Mouse (Mus musculus): ENCODE measurements around the gene Enah. TPM values are rescaled to one million over a fixed set of nuclear protein-coding genes. Genes with fewer than 3 reads are reported as not detected.

Enah gene
- polyA plus RNA-seq, 1 experiment, result 122 TPM

DNA sequence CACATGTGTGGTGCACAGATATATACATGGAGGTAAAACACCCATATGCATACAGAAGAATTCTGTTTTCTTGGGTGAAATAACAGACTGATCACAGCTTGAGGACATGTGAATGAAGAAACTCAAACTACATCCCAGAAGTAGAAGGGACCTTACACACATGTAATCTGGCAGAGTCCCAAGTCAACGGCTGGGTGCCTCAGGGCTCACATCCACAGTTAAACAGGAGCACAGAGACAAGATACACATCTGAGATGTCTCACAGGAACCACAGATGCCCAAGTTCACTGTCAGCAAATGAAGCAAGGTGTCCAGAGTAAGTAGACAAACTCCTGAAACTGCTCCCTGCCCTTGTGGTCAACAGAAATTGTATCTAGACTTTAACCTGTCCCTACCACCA is 120.8 kb downstream of the Enah start:
- no peak for DNase-seq (ENCODE audit: low read depth)
- TF ChIP-seq POLR2A (IDR thresholded peaks at IDR 0.05; ENCODE audit: borderline replicate concordance, extremely low read depth, insufficient read depth, insufficient read length, poor library complexity, severe bottlenecking) (no peak), CTCF (IDR thresholded peaks at IDR 0.05; ENCODE audit: borderline replicate concordance, extremely low read depth, insufficient read depth, insufficient read length) (no peak)

DNA sequence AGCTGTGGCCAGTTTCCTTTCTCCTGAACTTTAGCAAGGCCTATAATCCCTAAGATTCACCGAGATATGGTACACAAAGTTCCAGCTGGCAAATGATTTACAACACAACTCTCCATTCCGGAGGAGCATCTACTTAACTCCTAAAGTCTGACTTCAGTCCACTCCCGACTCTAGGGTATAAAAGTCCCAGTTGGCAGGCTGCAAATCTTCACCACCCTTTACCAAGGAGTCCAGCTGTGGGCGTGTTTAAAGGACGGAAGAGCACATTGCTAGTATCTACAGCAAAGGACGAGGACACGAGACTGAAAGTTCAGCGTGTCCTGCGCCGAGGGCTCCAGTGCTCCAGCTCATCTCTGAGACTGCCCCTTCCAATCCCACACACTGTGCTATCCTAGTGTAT is 122.8 kb downstream of the Enah start:
- no peak for DNase-seq (ENCODE audit: low read depth)
- TF ChIP-seq CTCF (IDR thresholded peaks at IDR 0.05; ENCODE audit: borderline replicate concordance, extremely low read depth, insufficient read depth, insufficient read length) (no peak), POLR2A (IDR thresholded peaks at IDR 0.05; ENCODE audit: borderline replicate concordance, extremely low read depth, insufficient read depth, insufficient read length, poor library complexity, severe bottlenecking) (no peak)

DNA sequence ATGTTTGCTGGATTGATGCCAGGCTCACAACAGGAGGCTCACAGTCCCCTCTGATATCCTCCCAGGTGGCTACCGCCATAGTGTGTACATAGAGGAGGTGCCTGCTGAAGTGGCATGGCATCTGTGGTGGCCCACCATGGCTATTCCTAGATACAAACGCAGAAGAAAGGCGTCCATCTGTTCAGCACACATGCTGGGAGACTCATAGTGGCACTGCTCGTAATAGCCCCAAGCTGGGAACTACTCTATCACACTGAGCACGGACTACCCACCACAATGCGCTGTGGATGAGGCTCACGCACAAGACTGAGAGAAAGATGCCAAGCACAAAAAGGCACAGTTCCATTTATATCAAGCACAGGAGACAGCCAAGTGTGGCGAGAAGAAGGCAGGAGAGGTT is 126.1 kb downstream of the Enah start:
- peak; percentile 74 for DNase-seq (ENCODE audit: low read depth)
- TF ChIP-seq POLR2A (IDR thresholded peaks at IDR 0.05; ENCODE audit: borderline replicate concordance, extremely low read depth, insufficient read depth, insufficient read length, poor library complexity, severe bottlenecking), result no peak
- TF ChIP-seq CTCF (IDR thresholded peaks at IDR 0.05; ENCODE audit: borderline replicate concordance, extremely low read depth, insufficient read depth, insufficient read length), result no peak

DNA sequence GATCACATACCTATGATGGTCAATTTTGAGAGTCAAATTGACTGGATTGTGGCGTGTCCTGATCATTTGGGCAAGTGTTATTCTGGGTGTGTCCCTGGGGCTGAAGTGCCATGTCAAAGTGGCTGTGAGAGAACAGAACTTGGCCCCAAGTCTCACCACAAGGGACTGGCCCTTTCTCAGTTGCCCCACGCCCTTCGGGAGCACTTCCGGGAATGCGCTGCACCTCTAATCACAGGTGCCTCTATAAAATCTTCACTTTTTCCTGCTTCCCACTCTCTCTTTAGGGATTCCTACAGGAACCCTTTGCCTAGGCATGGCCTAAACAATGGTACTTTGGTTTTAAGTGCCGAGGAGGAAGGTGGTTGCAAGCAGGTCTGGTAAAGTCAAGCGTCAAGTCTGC is 130.1 kb downstream of the Enah start:
- DNase-seq (ENCODE audit: low read depth), result no peak
- TF ChIP-seq POLR2A (IDR thresholded peaks at IDR 0.05; ENCODE audit: borderline replicate concordance, extremely low read depth, insufficient read depth, insufficient read length, poor library complexity, severe bottlenecking), result no peak
- no peak for TF ChIP-seq CTCF (IDR thresholded peaks at IDR 0.05; ENCODE audit: borderline replicate concordance, extremely low read depth, insufficient read depth, insufficient read length)

DNA sequence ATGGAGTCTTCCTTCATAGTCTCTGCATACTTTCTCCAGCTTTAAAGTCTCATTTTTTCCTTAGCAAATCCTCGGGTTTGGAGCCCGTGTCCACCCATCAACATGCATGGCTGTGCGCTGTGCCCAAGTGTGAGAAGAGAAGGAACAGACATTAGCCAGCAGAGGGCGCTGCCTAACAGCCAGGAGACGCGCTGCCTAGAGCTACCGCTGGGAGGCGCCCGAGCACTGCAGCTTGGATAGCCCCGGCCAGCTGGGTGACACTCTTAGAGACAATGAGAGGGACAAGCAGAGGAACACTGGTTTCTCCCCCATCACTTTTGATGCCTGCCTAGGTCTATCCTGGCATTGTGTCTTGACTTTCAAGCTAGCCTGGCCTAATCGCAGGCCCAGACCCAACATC is 131.0 kb downstream of the Enah start:
- TF ChIP-seq CTCF (IDR thresholded peaks at IDR 0.05; ENCODE audit: borderline replicate concordance, extremely low read depth, insufficient read depth, insufficient read length) (peak; percentile 100), POLR2A (IDR thresholded peaks at IDR 0.05; ENCODE audit: borderline replicate concordance, extremely low read depth, insufficient read depth, insufficient read length, poor library complexity, severe bottlenecking) (no peak)
- DNase-seq (ENCODE audit: low read depth), result peak; percentile 92

DNA sequence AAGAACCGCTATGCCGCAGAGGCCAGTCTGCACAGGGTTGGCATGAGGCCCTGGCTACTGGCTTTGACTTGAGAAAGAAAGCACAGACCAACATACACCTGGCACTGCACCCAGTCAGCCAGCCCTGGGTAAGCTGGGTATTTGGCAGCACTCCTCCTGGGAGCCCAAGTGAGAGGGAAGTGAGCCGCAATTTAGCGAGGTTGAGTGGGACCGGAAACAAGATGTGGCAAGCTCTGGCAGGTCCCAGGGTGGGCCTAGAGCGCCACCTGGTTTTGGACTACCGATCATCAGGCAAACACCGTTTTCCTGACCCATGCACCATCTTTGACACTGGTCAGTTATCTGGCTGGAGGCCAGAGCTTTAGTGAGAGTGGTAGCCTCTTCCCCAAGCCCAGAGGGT is 138.3 kb downstream of the Enah start:
- TF ChIP-seq POLR2A (IDR thresholded peaks at IDR 0.05; ENCODE audit: borderline replicate concordance, extremely low read depth, insufficient read depth, insufficient read length, poor library complexity, severe bottlenecking) (no peak), CTCF (IDR thresholded peaks at IDR 0.05; ENCODE audit: borderline replicate concordance, extremely low read depth, insufficient read depth, insufficient read length) (peak; percentile 52; the same call in 1 of the 2 replicates)
- DNase-seq (ENCODE audit: low read depth), result peak; percentile 86

DNA sequence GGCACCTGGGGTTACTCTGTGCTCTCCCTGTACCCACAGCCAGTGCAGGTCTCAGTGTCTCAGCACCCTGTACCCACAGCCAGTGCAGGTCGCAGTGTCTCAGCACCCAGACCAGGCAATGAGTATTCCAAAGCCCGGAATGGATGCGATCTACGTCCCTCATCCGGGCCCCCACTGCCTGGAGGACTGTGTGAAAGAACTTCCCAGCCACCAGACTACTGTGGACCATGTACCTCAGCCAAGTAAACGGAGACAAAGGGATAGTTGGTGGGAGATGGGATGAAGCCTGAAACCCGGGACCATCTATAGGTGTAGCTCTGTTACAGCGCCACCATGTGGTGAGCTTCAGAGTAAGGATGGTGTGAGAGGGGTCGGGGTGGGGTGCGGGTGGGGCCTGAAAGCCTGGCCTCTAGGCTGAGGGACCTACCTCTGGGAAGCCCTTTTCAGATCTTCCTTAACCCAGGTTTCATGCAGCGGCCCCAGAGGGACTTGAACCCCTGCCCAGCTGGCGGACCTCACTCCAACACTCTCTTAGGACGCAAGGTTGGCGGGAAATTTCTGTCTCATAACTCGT is 139.0 kb downstream of the Enah start:
- no peak for TF ChIP-seq POLR2A (IDR thresholded peaks at IDR 0.05; ENCODE audit: borderline replicate concordance, extremely low read depth, insufficient read depth, insufficient read length, poor library complexity, severe bottlenecking)
- TF ChIP-seq CTCF (IDR thresholded peaks at IDR 0.05; ENCODE audit: borderline replicate concordance, extremely low read depth, insufficient read depth, insufficient read length), result peak; percentile 29; the same call in 1 of the 2 replicates
- no peak for DNase-seq (ENCODE audit: low read depth)

DNA sequence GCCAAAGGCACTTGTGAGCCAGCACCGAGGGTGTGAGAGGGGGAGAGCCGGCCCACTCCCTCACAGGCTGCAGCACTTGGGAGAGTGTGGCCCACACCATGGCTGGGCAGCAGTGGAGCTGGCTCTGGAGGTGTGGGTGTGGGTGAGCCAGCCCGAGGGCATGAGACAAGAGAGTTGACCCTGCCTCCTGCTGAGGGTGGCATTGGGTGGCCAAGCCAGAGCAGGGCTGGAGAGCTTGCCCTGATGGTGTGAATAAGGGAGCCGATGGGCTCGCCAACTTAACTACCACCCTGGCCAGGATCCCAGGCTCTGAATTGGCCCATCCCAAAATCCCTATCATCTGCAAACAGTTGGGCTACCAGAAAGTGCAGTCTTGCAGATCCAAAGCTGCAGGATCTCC is 141.4 kb downstream of the Enah start:
- no peak for TF ChIP-seq CTCF (IDR thresholded peaks at IDR 0.05; ENCODE audit: borderline replicate concordance, extremely low read depth, insufficient read depth, insufficient read length)

DNA sequence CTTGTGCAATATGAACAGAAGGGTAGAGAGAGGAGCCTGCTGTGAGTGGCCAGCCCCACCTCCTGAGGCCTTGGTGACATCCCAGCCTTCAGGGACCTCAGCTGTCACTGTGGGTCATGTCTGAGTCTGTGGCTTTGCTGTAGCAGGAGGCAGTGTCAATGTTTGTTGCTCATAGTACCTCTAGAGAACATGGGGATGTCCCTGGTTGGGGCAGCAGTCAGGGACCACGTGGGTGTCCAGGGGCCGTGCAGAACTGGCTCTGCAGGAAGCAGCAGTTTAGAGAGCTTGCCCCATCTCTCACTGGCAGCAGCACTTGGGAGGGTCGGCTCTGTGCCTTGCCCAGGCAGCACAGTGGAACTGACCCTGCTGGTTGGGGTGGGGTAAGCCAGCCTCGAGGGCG is 142.7 kb downstream of the Enah start:
- no peak for DNase-seq (ENCODE audit: low read depth)
- TF ChIP-seq POLR2A (IDR thresholded peaks at IDR 0.05; ENCODE audit: borderline replicate concordance, extremely low read depth, insufficient read depth, insufficient read length, poor library complexity, severe bottlenecking), result no peak
- no peak for TF ChIP-seq CTCF (IDR thresholded peaks at IDR 0.05; ENCODE audit: borderline replicate concordance, extremely low read depth, insufficient read depth, insufficient read length)

More for the DNA sequence above, 141.4 kb downstream of the Enah start:
- DNase-seq (ENCODE audit: low read depth), result no peak

DNA sequence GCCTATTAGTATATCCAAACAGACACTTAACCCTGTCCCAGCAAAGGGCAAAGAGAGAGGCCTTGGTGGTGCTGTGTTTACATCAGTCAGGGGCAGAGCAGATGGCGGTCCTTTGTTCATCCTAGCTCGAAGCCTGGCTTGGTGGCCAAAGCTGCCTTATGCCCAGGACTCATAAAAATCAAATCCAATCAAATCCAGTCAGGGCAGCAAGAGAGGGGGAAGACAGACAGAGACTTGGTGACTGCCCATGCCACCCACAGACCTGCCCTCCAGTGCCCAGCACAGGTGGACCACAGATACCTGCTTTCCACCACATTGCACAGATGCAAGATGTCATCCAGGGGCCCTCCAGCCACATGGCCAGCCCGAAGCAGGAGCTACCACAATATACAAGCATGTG is 143.1 kb downstream of the Enah start:
- TF ChIP-seq CTCF (IDR thresholded peaks at IDR 0.05; ENCODE audit: borderline replicate concordance, extremely low read depth, insufficient read depth, insufficient read length), result no peak
- TF ChIP-seq POLR2A (IDR thresholded peaks at IDR 0.05; ENCODE audit: borderline replicate concordance, extremely low read depth, insufficient read depth, insufficient read length, poor library complexity, severe bottlenecking), result no peak
- DNase-seq (ENCODE audit: low read depth), result no peak

DNA sequence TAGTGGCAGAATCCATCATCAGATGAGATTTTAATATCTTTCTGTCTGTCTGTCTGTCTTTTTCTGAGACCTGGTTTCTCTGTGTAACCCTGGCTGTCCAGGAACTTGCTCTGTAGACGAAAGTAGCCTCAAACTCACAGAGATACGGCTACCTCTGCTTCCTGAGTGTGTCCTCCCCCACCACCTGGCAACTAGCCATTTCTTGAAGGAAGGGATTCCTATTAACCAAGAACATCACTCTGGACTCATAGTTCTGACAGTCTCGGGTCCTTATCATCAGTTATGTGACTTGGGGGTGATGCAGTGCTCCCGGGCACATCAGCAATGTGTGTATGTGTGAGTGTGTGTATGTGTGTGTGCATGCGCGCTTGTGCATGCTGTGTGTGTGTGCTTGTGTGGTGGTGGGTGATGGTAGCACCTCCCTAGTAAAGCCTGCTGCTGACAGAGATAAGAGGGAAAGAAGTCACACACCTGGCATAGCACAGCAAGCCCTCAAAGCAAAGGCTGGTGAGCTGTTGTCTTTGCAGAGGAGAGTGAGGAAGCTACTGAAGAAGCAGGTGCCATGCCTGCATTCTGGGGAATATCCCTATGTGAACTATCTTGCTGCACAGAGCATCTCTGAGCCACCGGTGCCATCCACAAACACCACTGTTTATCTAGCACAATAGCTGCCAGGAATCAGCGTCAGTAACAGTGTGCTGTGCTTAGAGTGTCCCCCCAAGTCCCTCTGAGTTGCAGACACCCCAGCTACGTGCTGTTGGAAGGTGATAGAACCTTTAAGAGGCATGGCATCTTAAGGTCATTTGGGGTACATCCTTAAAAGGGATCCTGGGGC is 146.5 kb downstream of the Enah start:
- no peak for DNase-seq (ENCODE audit: low read depth)
- TF ChIP-seq CTCF (IDR thresholded peaks at IDR 0.05; ENCODE audit: borderline replicate concordance, extremely low read depth, insufficient read depth, insufficient read length) (no peak), POLR2A (IDR thresholded peaks at IDR 0.05; ENCODE audit: borderline replicate concordance, extremely low read depth, insufficient read depth, insufficient read length, poor library complexity, severe bottlenecking) (no peak)

DNA sequence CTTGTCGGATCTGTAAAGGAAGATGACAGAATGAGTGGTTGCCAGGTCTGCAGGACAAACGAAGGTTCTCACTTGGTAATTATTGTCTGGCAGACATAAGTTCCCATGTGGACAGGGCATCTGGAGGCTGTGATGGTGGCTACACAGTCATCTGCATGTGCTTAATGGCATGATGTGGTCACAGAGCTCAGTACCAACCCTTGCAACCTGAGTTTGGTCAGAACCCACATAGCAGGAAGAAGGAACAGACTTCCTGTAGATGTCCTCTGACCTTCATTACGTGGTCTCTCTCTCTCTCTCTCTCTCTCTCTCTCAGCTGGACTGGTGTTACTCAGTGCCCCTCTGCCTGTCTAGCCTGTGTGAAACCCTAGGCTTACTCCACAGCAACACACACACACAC is 147.2 kb downstream of the Enah start:
- TF ChIP-seq CTCF (IDR thresholded peaks at IDR 0.05; ENCODE audit: borderline replicate concordance, extremely low read depth, insufficient read depth, insufficient read length), result no peak
- no peak for TF ChIP-seq POLR2A (IDR thresholded peaks at IDR 0.05; ENCODE audit: borderline replicate concordance, extremely low read depth, insufficient read depth, insufficient read length, poor library complexity, severe bottlenecking)
- no peak for DNase-seq (ENCODE audit: low read depth)
